Mouse (Mus musculus): Measurements from ENCODE around the gene Tcf7.

The Tcf7 gene

GRCm38 (mm10) chr11:52282774-52283595, at the start of gene Tcf7:
TSS of gene Tcf7 (minus strand) at chr11:52283014.
- DNase-seq (ENCODE audit: extremely low read depth, low read depth) = no peak

DNA sequence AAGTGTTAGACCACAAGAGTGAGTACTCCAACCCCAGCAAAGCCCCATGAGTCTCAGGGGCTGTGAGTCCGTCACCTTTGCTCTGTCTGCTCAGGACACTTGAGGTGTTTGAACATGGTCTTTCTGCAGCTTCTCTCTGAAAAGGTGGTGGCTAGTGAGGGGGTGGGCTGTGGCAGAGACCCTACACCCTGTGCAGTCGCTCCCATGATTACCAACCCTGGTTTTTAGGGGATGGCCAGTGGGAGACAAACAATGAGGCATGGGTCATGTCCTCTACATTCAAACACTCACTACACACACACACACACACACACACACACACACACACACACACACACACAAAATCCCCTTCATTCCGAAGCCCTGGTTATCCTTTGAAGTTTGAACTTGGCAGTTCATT, 44.5 kb upstream of the Tcf7 start:
- no peak for DNase-seq (ENCODE audit: extremely low read depth, low read depth)

DNA sequence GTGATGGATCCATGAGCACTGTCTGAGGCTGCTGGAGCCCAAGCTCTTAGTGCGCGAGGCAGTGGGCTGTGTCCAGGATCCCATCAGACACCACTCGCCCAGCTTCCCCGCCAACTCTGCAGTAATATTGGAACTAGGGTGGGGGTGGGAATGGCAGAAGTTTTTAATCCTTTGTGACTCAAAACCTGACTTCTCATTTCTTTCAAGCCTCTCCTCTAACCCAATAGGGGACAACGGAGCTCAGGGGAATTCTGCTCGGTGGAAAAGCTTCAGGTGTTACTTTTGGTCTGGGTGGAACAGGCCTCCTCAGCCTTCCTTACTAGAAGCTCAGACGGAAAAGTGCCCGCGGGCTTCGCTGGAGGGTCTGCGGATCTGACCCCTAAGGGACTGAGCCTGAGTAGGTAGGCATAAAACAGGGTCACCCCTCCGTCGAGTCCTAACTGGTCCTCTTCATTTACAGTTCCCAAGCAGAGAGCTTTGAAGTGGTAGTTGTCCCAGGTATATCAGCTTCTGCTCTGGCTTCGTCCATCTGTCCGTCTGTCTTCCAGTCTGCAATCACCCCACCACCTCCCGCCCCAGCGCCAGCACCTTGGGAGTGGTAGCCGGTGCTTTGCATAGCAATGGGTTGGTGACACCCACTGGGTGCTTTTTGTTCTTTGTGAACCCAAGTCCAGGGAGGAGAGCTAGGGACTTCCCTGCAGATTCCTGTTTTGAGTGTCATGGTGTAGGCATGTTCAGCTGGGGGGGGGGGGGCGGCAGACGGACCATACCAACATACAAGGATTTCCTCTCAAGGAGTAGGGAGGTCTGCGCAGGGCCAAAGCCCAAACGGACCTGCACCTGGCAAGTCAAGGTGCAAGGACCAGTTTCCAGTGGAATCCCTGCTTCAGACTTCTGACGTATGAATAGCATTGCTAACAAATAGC, 41.9 kb upstream of the Tcf7 start:
- no peak for DNase-seq (ENCODE audit: extremely low read depth, low read depth)

GRCm38 (mm10) chr11:52321540-52321939, 38.7 kb upstream of the Tcf7 start:
- no peak for DNase-seq (ENCODE audit: extremely low read depth, low read depth)

- DNase-seq (ENCODE audit: extremely low read depth, low read depth) = no peak
Measured at GRCm38 (mm10) chr11:52320529-52320928, 37.7 kb upstream of the Tcf7 start.

DNA sequence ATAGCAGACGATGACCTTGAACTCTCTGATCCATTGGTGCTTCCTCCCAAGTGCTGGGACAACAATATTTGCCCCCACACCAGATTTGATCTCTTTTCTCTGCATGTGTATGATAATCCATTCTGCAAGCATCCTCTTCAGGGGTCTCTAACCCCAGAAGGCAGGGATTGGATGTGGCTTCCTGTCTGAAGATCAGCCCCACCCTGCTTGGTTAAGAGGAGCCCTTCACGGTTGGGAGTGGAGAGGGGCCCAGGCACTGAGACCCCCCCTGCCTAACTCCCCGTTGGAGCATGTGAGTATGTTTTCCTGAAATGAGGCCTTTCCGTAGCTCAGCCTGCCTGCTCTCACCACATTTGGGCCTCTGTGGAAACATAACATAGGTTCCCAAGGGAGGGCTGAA, 36.9 kb upstream of the Tcf7 start:
- no peak for DNase-seq (ENCODE audit: extremely low read depth, low read depth)

DNA sequence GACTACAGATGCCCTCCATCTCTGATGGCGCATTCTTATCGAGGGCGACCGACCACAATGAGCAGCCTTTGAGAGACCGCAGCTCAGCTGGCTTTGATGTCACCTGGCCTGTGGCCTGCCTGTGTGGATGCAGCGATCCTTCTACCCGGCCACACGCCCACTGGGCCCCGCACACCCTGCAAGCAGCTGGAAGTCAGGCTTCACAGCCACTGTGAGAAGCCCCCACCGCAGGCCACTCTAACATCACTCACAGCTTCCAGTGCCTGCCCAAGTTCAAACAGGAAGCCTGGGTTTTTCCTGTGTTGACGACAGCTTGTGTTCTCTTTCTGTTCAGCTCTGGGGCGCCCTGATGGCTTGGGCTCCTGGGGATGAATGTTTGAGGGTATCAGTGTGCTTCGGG, 35.6 kb upstream of the Tcf7 start:
- no peak for DNase-seq (ENCODE audit: extremely low read depth, low read depth)

DNA sequence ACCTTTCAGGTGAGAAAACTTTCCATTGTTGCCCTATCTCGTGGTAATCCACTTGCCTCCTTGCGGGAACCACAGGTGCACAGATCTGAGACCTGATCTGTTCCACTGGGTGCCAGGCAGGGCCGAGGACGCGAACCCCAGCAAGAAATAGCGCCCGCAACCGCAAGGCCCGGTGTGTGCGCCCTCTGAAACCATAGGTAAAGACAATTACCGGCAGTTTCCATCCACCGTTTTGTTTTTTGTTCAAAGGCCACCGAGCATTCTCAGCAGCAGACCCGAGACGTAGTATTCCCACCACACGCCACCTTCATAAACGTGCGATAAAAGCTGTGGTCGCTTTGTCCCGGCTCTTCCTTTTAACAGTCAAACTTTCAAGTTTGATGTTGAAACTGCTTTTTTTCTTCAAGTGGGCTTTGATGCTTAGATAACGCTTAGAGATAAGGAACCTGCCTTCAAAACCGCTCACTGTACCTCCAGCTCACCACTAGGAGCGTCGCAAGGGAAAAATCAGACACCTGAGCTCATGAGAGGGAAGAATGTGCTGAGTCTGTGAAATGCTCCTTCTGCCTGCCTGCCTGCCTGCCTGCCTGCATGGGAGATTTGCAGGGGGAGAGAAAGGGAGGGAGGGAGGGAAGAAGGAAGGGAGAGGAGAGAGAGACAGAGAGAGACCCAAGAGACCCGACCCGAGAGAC, 31.4 kb upstream of the Tcf7 start:
- no peak for DNase-seq (ENCODE audit: extremely low read depth, low read depth)

- DNase-seq (ENCODE audit: extremely low read depth, low read depth) = no peak
Measured at GRCm38 (mm10) chr11:52310709-52311108, 27.9 kb upstream of the Tcf7 start.

- DNase-seq (ENCODE audit: extremely low read depth, low read depth) = no peak
Measured at GRCm38 (mm10) chr11:52309487-52309886, 26.7 kb upstream of the Tcf7 start.

DNA sequence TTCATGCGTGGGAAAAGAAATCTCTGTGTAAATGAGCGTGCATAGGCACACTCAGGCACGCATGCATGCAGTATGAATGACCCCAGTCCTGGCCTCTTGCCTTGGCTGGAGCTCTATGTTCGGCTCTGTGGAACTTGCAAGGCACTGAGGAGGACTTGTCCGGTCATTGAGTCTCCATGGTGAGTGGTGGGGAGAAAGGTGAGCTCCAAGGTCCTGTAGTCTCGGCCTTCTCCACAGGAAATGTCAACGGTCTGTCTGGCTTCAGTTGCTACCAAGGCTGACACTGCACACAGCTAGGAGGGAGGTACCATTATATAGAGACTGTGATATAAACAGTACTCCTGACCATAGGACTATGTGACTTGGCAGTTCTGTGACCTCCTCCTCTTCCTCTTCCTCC, 23.6 kb upstream of the Tcf7 start:
- DNase-seq (ENCODE audit: extremely low read depth, low read depth) = no peak

- DNase-seq (ENCODE audit: extremely low read depth, low read depth) = peak; percentile 62
Measured at GRCm38 (mm10) chr11:52305266-52305665, 22.5 kb upstream of the Tcf7 start.

DNA sequence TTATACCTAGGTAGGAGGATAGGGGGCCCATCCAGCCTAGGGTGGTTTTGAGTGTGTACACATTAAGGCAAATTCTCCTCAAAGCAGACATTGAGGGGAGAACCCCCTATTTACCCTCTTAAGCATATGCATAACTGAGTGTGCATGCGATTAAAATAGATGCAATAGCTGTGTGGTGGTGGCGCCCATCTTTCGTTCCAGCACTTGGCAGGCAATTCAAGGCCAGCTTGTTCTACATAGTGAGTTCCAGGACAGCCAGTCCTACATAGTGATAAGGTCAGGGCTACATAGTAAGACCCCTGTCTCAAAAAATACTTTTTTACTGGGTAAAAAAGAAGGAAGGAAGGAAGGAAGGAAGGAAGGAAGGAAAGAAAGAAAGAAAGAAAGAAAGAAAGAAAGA, 19.9 kb upstream of the Tcf7 start:
- no peak for DNase-seq (ENCODE audit: extremely low read depth, low read depth)

- no peak for DNase-seq (ENCODE audit: extremely low read depth, low read depth)
Measured at GRCm38 (mm10) chr11:52299687-52300086, 16.9 kb upstream of the Tcf7 start.

DNA sequence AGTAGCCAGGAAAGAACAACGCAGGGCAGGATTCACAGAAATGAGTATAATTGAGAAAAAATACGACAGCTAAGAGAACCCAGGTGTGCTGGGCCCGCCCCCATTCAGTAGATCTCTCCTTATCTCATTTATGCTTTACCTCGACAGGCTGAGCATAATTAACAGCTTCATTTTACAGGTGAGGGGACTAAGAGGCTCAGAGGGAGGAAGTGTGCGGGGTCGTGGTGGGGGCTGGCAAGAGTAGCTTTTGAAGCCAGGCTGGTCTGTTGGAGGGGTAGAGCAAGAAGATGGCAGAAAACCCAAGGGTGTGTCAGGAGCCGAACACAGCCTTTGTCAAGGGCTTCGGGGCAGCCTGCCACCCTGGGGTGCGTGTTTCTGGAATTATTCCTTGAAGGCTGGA, 16.1 kb upstream of the Tcf7 start:
- no peak for DNase-seq (ENCODE audit: extremely low read depth, low read depth)

DNA sequence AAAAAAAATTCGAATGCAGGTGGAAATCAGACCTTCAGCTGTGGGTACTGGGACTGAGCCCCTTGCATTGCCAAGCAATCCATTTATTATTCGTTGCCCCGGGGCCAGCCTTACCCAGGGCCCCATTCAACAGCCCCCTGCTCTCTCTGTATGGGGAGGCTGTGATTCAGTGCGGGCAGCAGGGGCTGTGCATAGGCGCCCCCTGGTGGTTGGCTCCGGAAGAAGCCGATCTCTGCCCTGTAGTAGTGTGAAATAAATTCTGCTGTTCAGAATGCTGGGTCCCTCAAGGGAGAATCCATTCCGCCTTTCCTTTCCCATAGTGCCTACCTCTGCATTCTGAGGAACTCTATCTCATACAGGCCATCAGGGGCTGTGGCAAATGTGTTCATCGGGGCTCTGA, 14.5 kb upstream of the Tcf7 start:
- DNase-seq (ENCODE audit: extremely low read depth, low read depth) = no peak

DNA sequence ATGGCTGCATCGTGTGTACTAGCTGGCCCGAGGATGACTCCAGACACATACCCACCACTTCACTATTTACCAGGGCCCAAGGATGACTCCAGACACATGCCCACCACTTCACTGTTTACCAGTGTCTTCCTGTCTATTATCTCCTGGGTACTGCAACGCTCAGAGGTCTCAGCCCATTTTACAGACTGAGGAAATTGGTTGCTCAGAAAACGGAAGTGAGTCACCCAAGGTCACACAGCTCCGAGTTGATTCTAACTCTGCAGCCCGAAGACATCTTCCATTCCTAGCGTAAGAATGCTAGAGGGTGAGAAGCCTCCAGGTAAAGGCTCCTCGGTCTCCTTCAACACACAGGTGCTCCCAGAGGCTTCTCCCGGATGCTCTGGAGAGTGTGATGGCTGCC, 11.3 kb upstream of the Tcf7 start:
- no peak for DNase-seq (ENCODE audit: extremely low read depth, low read depth)

DNA sequence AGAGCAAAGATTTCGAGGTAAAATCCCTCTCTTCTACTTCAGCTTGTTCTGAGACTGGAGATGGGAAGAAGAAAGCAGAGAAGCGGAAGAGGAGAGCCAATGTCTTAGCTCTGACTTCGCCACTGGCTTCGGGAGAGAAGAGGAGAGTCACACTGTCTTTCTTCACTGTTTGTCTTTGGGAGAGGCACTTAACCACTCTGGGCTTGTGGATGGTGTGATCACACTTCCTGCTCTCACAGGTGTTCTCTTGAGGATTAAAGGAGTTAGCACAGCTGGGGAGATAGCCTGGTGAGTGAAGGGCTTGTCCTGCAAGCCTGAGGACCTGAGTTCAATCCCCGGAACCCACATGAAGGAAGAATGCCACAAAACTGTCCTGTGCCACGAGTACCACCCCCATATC, 10.1 kb upstream of the Tcf7 start:
- no peak for DNase-seq (ENCODE audit: extremely low read depth, low read depth)

GRCm38 (mm10) chr11:52292346-52292745, 9.5 kb upstream of the Tcf7 start:
- DNase-seq (ENCODE audit: extremely low read depth, low read depth) = no peak

GRCm38 (mm10) chr11:52286958-52287305, 4.1 kb upstream of the Tcf7 start:
- no peak for DNase-seq (ENCODE audit: extremely low read depth, low read depth)

DNA sequence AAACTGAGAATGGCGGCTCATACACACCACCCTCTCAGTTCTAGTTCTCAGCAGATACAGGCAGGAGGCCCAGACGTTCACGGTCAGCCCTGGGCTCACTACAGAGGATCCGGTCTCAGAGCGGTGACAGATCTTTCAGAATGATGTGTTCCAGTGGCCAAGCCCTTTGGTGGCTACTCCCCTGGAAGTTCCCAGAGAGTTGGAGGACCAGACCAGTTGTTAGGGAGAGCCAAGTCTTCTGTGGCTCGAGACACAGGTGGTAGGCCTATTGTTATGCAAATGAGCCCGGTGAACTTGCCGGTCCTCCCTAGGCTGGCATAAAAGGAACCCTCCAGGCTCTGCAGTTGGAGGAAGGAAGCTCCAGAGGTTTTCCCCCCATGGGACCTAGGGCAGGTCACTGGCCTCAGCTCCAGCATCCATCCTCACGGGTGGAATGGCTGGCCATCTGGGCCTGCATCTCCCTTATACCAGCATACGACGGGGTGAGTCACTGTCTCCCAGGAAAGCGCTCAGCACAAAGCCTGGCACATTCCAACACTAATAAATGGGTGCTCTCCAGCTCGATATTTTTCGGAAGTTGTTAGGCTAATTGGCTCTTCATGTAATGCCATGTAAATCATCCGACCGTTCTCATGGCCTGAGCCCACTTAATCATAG, 3.6 kb upstream of the Tcf7 start:
- no peak for DNase-seq (ENCODE audit: extremely low read depth, low read depth)

Data from MEL-GATA-1-ER (cell line).